Mouse (Mus musculus): Measurements from ENCODE around the gene Clcn3.

Clcn3 gene

GRCm38 (mm10) chr8:60951271-60951670 lies 31.8 kb downstream of the Clcn3 start:
- no peak for DNase-seq

GRCm38 (mm10) chr8:60949859-60950258 lies 33.2 kb downstream of the Clcn3 start:
- DNase-seq, result no peak

- DNase-seq, result peak; percentile 48
These were observed 35.6 kb downstream of the Clcn3 start for GRCm38 (mm10) chr8:60947503-60947902.

GRCm38 (mm10) chr8:60942867-60943266 lies 40.2 kb downstream of the Clcn3 start:
- DNase-seq, result no peak

- no peak for DNase-seq
These were observed 44.2 kb downstream of the Clcn3 start for GRCm38 (mm10) chr8:60938717-60939424.

GRCm38 (mm10) chr8:60933617-60934016 lies 49.5 kb downstream of the Clcn3 start:
- no peak for DNase-seq

- no peak for DNase-seq
These were observed 62.9 kb downstream of the Clcn3 start for GRCm38 (mm10) chr8:60920176-60920575.

GRCm38 (mm10) chr8:60919069-60919468 lies 64.0 kb downstream of the Clcn3 start:
- no peak for DNase-seq

- no peak for DNase-seq
These were observed 70.5 kb downstream of the Clcn3 start for GRCm38 (mm10) chr8:60912554-60912953.

- no peak for DNase-seq
These were observed 71.0 kb downstream of the Clcn3 start for GRCm38 (mm10) chr8:60912081-60912480.

GRCm38 (mm10) chr8:60900147-60900546 lies 83.0 kb downstream of the Clcn3 start:
- DNase-seq, result no peak

- no peak for DNase-seq
These were observed 87.2 kb downstream of the Clcn3 start for GRCm38 (mm10) chr8:60895878-60896277.

- DNase-seq, result no peak
These were observed 91.3 kb downstream of the Clcn3 start for GRCm38 (mm10) chr8:60891757-60892156.

GRCm38 (mm10) chr8:60890520-60890874 lies 92.6 kb downstream of the Clcn3 start:
- DNase-seq, result no peak

- DNase-seq, result peak; percentile 95
These were observed 93.1 kb downstream of the Clcn3 start, which contains the start of gene Hpf1 for GRCm38 (mm10) chr8:60889843-60890519. Gene Hpf1 (plus strand): TSS chr8:60890418.

- no peak for DNase-seq
These were observed 93.8 kb downstream of the Clcn3 start for GRCm38 (mm10) chr8:60889131-60889842.

- DNase-seq, result peak; percentile 9
These were observed 96.4 kb downstream of the Clcn3 start for GRCm38 (mm10) chr8:60886736-60887135.

GRCm38 (mm10) chr8:60883419-60884137 lies 99.5 kb downstream of the Clcn3 start:
- no peak for DNase-seq

GRCm38 (mm10) chr8:60878617-60879016 lies 104.5 kb downstream of the Clcn3 start:
- no peak for DNase-seq

- peak; percentile 32 for DNase-seq
These were observed 112.6 kb downstream of the Clcn3 start for GRCm38 (mm10) chr8:60870231-60871193.

GRCm38 (mm10) chr8:60869761-60870160 lies 113.3 kb downstream of the Clcn3 start:
- DNase-seq, result peak; percentile 70
